Mouse (Mus musculus): ENCODE measurements around the gene Brd3.

The Brd3 gene

GRCm38 (mm10) chr2:27426855-27427457, 80.5 kb downstream of the Brd3 start, which contains the start of gene Vav2:
Vav2 (minus strand) TSS chr2:27427033.
- DNase-seq (ENCODE audit: low spot score) = peak; percentile 84

- DNase-seq (ENCODE audit: low spot score) = no peak
Observed at GRCm38 (mm10) chr2:27426406-27426854, 81.0 kb downstream of the Brd3 start.

GRCm38 (mm10) chr2:27425751-27426405, 81.6 kb downstream of the Brd3 start:
- no peak for DNase-seq (ENCODE audit: low spot score)

- DNase-seq (ENCODE audit: low spot score) = no peak
Observed at GRCm38 (mm10) chr2:27425161-27425611, 82.3 kb downstream of the Brd3 start.

- no peak for DNase-seq (ENCODE audit: low spot score)
Observed at GRCm38 (mm10) chr2:27423596-27423995, 83.9 kb downstream of the Brd3 start.

- DNase-seq (ENCODE audit: low spot score) = no peak
Observed at GRCm38 (mm10) chr2:27421293-27422068, 86.0 kb downstream of the Brd3 start.

- no peak for DNase-seq (ENCODE audit: low spot score)
Observed at GRCm38 (mm10) chr2:27418577-27419070, 88.8 kb downstream of the Brd3 start.

- no peak for DNase-seq (ENCODE audit: low spot score)
Observed at GRCm38 (mm10) chr2:27417648-27418153, 89.8 kb downstream of the Brd3 start.

- DNase-seq (ENCODE audit: low spot score) = no peak
Observed at GRCm38 (mm10) chr2:27416425-27416824, 91.0 kb downstream of the Brd3 start.

GRCm38 (mm10) chr2:27415060-27415783, 92.2 kb downstream of the Brd3 start:
- no peak for DNase-seq (ENCODE audit: low spot score)

GRCm38 (mm10) chr2:27413936-27414657, 93.4 kb downstream of the Brd3 start:
- DNase-seq (ENCODE audit: low spot score) = no peak

- DNase-seq (ENCODE audit: low spot score) = no peak
Observed at GRCm38 (mm10) chr2:27413582-27413935, 93.9 kb downstream of the Brd3 start.

GRCm38 (mm10) chr2:27412245-27412800, 95.1 kb downstream of the Brd3 start:
- DNase-seq (ENCODE audit: low spot score) = no peak

- no peak for DNase-seq (ENCODE audit: low spot score)
Observed at GRCm38 (mm10) chr2:27411688-27412174, 95.7 kb downstream of the Brd3 start.

GRCm38 (mm10) chr2:27410518-27411140, 96.8 kb downstream of the Brd3 start:
- no peak for DNase-seq (ENCODE audit: low spot score)

- DNase-seq (ENCODE audit: low spot score) = no peak
Observed at GRCm38 (mm10) chr2:27408194-27408593, 99.3 kb downstream of the Brd3 start.

- no peak for DNase-seq (ENCODE audit: low spot score)
Observed at GRCm38 (mm10) chr2:27406928-27407327, 100.5 kb downstream of the Brd3 start.

GRCm38 (mm10) chr2:27405094-27405884, 102.2 kb downstream of the Brd3 start:
- no peak for DNase-seq (ENCODE audit: low spot score)

GRCm38 (mm10) chr2:27404375-27405093, 102.9 kb downstream of the Brd3 start:
- DNase-seq (ENCODE audit: low spot score) = no peak

Data from urinary bladder, postnatal 25 days (tissue).